Mouse (Mus musculus): ENCODE results near the gene Gabbr2. TPM values are rescaled to one million over a fixed set of nuclear protein-coding genes. Genes with fewer than 3 reads are reported as not detected.

The Gabbr2 gene
- polyA plus RNA-seq, 1 experiment from 2014 or later = 0.04 TPM

DNA sequence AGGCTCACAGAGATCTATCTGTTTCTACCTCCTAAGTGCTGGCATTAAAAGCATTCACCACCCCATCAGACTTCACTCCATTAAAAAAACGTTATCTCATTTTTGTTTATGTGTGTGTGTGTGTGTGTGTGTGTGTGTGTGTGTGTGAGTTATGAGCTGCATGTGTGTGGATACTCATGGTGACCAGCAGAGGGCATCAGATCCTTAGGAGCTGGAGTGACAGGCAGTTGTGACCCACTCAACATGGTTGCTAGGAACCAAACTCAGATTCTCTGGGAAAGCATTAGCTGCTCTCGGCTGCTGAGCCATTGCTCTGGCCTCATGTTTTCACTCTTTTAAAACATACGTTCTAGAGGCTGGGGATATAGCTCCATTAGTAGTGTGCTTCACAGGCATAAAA, 218.4 kb downstream of the Gabbr2 start:
- H3K27ac ChIP-seq = no peak overlapping the region
- WGBS = 76% methylated on average over 3 of the region's 3 CpGs

DNA sequence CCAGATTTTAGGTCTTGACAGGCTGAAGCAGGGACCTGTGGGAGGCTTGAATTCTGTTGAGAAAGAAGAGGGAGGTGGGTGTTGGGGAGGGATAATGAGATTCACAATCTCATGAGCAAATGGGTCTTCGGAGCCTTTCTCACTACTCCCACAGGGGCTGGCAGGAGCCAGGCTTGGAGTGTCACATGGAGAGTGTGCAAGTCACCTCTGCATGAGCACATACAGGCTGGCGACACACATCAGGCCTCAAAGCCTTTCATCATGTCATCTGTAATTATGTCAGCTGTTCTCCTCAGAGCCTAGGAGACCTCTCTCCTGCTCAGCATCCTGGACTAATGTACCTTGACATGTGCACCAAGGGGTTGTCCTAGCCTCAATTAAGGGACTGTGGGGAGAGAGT, 219.1 kb downstream of the Gabbr2 start:
- no peak overlapping the region for H3K9ac ChIP-seq
- 75% methylated on average over 2 of the region's 2 CpGs for WGBS
- H3K36me3 ChIP-seq = no peaks in the 10 kb centered on the region
- no peaks in the 10 kb centered on the region; the same call in 1 of the 2 replicates for H3K27me3 ChIP-seq
- H3K4me1 ChIP-seq = no peaks in the 10 kb centered on the region
- no peak for ATAC-seq (ENCODE audit: borderline replicate concordance, extremely low read depth, low FRiP score, low TSS enrichment)
- no peaks in the 10 kb centered on the region for H3K9me3 ChIP-seq
- no peak overlapping the region for H3K4me2 ChIP-seq
- no peak overlapping the region for H3K4me3 ChIP-seq
- H3K27ac ChIP-seq = no peak overlapping the region

More for the DNA sequence above, 218.4 kb downstream of the Gabbr2 start:
- no peak overlapping the region for H3K9ac ChIP-seq
- no peak overlapping the region for H3K4me3 ChIP-seq
- ATAC-seq (ENCODE audit: borderline replicate concordance, extremely low read depth, low FRiP score, low TSS enrichment) = no peak
- H3K4me1 ChIP-seq = no peaks in the 10 kb centered on the region
- no peak overlapping the region for H3K4me2 ChIP-seq
- H3K9me3 ChIP-seq = no peaks in the 10 kb centered on the region
- H3K27me3 ChIP-seq = no peaks in the 10 kb centered on the region; the same call in 1 of the 2 replicates
- no peaks in the 10 kb centered on the region for H3K36me3 ChIP-seq

DNA sequence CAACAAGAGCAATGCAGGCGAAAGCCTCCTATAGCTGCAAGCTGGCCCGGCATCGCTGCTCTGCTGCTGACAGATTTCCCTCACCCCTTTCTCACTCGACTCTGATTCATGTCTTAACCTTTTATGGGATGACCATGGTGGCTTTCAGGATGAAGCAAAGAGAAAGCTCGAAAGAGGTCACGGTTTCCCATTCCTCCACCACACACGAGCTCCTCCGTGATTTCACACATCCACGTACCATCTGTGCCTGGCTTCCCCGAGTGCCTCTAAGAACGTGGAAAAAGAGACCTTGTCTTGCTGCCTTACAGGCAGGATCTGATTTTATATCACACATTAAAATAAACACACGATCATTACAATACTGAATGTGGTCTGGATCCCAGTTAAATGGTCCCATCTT, 220.6 kb downstream of the Gabbr2 start:
- WGBS = 77% methylated on average over 12 of the region's 12 CpGs
- Histone ChIP-seq H3K4me2 (no peak overlapping the region), H3K27me3 (no peaks in the 10 kb centered on the region; the same call in 1 of the 2 replicates), H3K4me3 (no peak overlapping the region), H3K36me3 (no peaks in the 10 kb centered on the region), H3K4me1 (no peaks in the 10 kb centered on the region), H3K27ac (no peak overlapping the region), H3K9me3 (no peaks in the 10 kb centered on the region), H3K9ac (no peak overlapping the region)
- ATAC-seq (ENCODE audit: borderline replicate concordance, extremely low read depth, low FRiP score, low TSS enrichment) = no peak

DNA sequence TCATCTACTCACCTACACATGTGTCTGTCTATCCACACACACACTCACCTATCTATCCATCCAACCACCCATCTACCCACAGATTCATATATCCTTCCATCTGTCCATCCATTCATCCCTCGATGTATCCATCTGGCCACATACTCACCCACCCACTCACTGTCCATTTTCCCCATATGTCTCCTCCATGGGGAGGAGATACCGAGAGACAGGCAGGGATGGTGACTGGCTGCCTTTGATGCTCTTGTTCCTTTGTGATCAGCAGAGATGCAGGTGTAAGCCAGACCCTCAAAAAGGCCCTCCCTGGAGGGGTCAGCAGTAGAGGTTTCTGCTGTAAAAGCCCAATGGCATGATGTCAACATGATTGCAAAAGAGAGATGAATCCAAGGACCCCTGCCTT, 221.0 kb downstream of the Gabbr2 start:
- Histone ChIP-seq H3K9ac (no peak overlapping the region), H3K9me3 (no peaks in the 10 kb centered on the region), H3K4me2 (no peak overlapping the region), H3K4me1 (no peaks in the 10 kb centered on the region), H3K36me3 (no peaks in the 10 kb centered on the region), H3K4me3 (no peak overlapping the region), H3K27me3 (no peaks in the 10 kb centered on the region; the same call in 1 of the 2 replicates), H3K27ac (no peak overlapping the region)
- WGBS = 75% methylated on average over 2 of the region's 2 CpGs
- ATAC-seq (ENCODE audit: borderline replicate concordance, extremely low read depth, low FRiP score, low TSS enrichment) = no peak

DNA sequence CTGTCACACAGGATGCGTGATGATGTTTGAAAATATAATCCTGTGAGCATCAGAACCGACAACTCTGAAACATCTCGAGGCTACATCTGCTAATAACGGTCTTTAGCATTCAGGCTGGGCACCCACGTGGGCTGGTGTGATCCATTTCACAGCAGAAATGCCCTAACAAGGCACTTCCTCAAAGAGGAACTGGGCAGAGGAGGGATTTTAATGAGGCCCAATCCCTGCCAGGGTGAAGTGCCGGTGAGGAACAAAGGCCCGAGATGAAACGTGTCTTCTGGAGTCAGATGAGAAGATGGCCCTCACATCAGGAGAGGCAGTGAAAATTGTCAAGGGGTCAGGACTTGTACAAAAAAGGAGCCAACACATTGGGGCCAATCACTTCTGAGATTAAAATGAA, 221.6 kb downstream of the Gabbr2 start:
- no peak overlapping the region for H3K4me2 ChIP-seq
- no peak overlapping the region for H3K9ac ChIP-seq
- WGBS = 77% methylated on average over 8 of the region's 8 CpGs
- H3K9me3 ChIP-seq = no peaks in the 10 kb centered on the region
- no peak overlapping the region for H3K27ac ChIP-seq
- no peak overlapping the region for H3K4me3 ChIP-seq
- H3K27me3 ChIP-seq = no peaks in the 10 kb centered on the region; the same call in 1 of the 2 replicates
- no peaks in the 10 kb centered on the region for H3K36me3 ChIP-seq
- no peaks in the 10 kb centered on the region for H3K4me1 ChIP-seq
- ATAC-seq (ENCODE audit: borderline replicate concordance, extremely low read depth, low FRiP score, low TSS enrichment) = no peak

DNA sequence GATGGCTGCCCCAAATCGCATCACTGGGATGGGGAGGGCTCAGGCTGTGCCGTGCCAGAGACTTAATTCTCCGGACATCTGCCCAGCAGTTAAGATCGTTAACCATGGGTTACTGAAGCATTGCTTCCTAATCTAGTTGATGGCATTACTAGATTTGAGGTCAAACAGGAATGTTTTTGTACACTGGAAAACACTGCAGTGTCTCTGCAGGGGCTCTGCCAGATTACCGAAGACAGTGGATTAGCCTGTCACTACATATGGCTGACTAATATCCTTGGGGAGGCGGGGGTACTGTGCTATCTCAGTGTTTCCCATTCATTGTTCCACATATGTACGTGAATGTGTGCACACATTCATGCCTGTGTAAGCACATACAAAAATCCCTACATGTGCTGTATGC, 225.3 kb downstream of the Gabbr2 start:
- WGBS = 82% methylated on average over 7 of the region's 7 CpGs
- no peaks in the 10 kb centered on the region for H3K9me3 ChIP-seq

DNA sequence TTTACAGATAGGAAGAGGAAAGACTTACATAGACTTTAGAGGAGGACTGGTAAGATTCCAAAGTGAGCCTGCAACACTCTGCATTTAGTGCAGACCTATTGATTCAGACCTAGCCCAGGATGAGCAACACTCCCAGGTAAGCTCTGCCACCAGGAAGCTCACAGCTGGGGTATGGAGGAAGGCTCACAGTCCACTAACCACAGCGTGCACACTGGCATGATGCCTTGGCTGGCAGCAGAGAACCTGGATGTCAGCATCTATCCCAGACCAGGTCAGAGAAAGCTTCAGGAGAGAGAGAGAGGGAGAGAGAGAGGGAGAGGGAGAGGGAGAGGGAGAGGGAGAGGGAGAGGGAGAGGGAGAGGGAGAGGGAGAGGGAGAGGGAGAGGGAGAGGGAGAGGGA, 231.8 kb downstream of the Gabbr2 start:
- Histone ChIP-seq H3K27ac (no peak overlapping the region), H3K9ac (no peak overlapping the region), H3K9me3 (no peaks in the 10 kb centered on the region), H3K27me3 (no peaks in the 10 kb centered on the region), H3K4me2 (no peak overlapping the region), H3K4me3 (no peak overlapping the region), H3K4me1 (no peaks in the 10 kb centered on the region), H3K36me3 (no peaks in the 10 kb centered on the region)
- ATAC-seq (ENCODE audit: borderline replicate concordance, extremely low read depth, low FRiP score, low TSS enrichment) = no peak
- WGBS = 64% methylated on average over 1 of the region's 1 CpGs

More for the DNA sequence above, 225.3 kb downstream of the Gabbr2 start:
- H3K27me3 ChIP-seq = no peaks in the 10 kb centered on the region
- no peak overlapping the region for H3K4me2 ChIP-seq
- H3K4me1 ChIP-seq = no peaks in the 10 kb centered on the region
- no peaks in the 10 kb centered on the region for H3K36me3 ChIP-seq
- no peak overlapping the region for H3K27ac ChIP-seq
- H3K9ac ChIP-seq = no peak overlapping the region
- H3K4me3 ChIP-seq = no peak overlapping the region
- ATAC-seq (ENCODE audit: borderline replicate concordance, extremely low read depth, low FRiP score, low TSS enrichment) = no peak

DNA sequence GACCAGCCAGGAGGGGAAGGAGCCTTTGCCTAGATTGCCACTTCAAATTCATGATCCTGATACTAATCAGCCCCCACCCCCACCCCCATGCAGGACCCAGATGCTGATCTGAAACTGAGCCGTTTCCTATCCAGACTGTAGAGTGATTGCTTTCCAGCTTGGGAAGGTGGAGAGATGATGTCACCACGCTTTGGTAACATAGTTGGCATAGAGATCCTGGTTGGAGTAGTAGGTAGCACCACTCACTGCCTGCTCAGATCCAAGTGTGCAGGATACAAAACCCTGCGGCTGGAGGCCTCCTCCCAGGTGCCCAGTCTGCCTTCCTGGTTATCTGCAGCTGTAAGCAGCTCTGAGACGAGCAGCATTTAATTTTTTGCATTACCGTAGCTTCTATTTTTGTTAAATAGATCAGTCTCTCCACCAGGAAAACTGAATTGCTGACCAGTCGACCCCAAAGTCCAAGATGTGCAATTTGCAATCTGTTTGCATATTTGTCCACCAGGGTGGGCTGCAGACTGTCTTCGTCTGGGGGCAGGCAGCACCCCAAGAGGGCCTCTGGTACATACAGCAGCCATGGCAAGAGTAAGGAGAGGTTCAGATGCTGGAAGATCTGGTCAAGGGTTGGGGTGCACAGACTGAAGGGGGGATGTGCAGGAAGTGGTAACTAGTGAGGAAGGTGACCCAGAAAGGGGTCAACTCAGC, 233.2 kb downstream of the Gabbr2 start:
- Histone ChIP-seq H3K9ac (no peak overlapping the region), H3K9me3 (no peaks in the 10 kb centered on the region), H3K4me1 (no peaks in the 10 kb centered on the region), H3K36me3 (no peaks in the 10 kb centered on the region), H3K4me2 (no peak overlapping the region), H3K27ac (no peak overlapping the region), H3K4me3 (no peak overlapping the region), H3K27me3 (no peaks in the 10 kb centered on the region)
- WGBS = 54% methylated on average over 7 of the region's 7 CpGs
- no peak for ATAC-seq (ENCODE audit: borderline replicate concordance, extremely low read depth, low FRiP score, low TSS enrichment)

DNA sequence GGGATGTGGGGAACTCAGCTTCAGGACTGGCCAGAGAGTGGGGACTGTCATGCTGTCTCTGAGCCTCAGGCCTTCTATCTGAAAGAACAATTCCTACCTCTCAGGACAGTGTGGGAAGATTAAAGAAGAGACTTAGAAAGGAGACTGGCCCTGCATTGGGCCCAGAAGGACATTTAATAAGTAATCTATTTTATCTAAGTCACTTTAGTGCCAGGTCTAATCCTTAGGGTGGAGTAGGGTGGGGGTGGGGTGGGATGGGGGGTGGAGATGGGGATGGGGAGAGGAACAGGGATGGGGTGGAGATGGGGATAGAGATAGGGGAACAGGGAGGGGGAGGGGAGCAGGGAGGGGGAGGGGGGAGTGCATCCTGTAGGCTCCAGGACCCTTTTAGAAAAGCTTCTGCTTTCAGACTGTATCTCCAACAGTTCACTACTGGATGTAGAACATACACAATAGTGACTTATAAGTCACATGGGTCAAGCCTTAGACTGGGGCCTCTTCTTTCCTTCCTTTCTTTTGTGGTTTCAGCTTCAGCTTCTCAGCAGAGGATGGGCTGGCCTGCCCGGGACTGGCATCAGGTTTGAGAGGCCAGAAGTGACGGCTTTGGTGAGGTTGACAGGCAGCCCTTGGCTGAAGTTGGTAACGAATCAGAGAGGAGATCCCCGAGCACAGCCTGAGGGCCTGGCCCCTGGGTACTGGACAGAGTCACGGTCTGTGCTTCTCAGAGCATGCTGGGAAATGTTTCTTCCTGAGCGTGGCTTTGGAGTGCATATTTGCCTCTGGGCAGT, 237.1 kb downstream of the Gabbr2 start:
- H3K36me3 ChIP-seq = no peaks in the 10 kb centered on the region
- H3K4me1 ChIP-seq = no peaks in the 10 kb centered on the region
- H3K4me3 ChIP-seq = no peak overlapping the region
- H3K9me3 ChIP-seq = no peaks in the 10 kb centered on the region
- no peak overlapping the region for H3K27ac ChIP-seq
- no peak overlapping the region for H3K9ac ChIP-seq
- no peaks in the 10 kb centered on the region for H3K27me3 ChIP-seq
- H3K4me2 ChIP-seq = no peak overlapping the region
- 17% methylated on average over 6 of the region's 6 CpGs for WGBS
- ATAC-seq (ENCODE audit: borderline replicate concordance, extremely low read depth, low FRiP score, low TSS enrichment) = no peak

DNA sequence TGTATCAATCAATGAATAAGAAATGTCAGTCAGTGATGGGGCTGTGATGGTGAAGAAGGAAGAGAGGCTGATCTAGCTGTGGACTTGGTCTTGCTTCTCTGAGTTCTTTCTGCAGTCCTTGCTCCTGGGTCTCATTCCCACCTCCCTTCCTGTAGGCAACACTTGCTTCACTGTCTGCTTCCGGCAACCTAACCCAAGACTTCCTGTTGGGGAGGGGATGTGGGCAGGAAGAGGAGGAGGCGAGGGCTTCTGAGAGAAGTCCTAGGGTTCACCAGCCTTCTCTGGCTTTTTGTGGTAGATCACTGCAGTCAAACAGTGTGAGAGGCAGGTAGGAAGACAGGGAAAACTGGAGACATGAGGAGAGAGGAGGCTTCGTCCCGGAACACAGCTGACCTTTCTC, 239.4 kb downstream of the Gabbr2 start:
- no peak overlapping the region for H3K27ac ChIP-seq
- WGBS = 57% methylated on average over 4 of the region's 4 CpGs
- no peak overlapping the region for H3K4me3 ChIP-seq
- no peak overlapping the region for H3K4me2 ChIP-seq
- ATAC-seq (ENCODE audit: borderline replicate concordance, extremely low read depth, low FRiP score, low TSS enrichment) = no peak
- no peaks in the 10 kb centered on the region for H3K36me3 ChIP-seq
- H3K4me1 ChIP-seq = no peaks in the 10 kb centered on the region
- H3K27me3 ChIP-seq = no peaks in the 10 kb centered on the region
- no peaks in the 10 kb centered on the region for H3K9me3 ChIP-seq
- H3K9ac ChIP-seq = no peak overlapping the region

DNA sequence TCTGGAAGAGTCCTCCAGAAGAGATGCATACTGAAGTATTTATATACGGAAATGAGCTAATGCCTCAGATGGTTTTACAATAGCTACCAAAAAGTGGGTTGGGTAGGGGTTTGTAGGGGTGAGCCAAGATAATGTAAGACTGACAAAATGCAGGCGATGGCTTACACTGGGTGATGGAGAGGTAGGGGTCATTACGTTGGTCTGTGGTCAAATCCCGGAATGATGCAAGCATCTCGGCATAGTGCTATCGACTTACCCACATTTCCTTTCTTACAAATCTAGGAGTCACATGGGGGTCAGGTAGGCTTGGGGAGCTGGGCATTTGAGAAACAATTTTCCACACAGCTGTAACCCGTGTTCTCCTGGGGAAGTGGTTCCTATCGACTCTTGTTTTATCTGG, 242.7 kb downstream of the Gabbr2 start:
- H3K9ac ChIP-seq = no peak overlapping the region
- H3K27me3 ChIP-seq = no peaks in the 10 kb centered on the region
- no peak for ATAC-seq (ENCODE audit: borderline replicate concordance, extremely low read depth, low FRiP score, low TSS enrichment)
- H3K27ac ChIP-seq = no peak overlapping the region
- no peaks in the 10 kb centered on the region for H3K36me3 ChIP-seq
- no peak overlapping the region for H3K4me3 ChIP-seq
- no peaks in the 10 kb centered on the region for H3K4me1 ChIP-seq
- 74% methylated on average over 8 of the region's 8 CpGs for WGBS
- H3K9me3 ChIP-seq = no peaks in the 10 kb centered on the region
- no peak overlapping the region for H3K4me2 ChIP-seq

DNA sequence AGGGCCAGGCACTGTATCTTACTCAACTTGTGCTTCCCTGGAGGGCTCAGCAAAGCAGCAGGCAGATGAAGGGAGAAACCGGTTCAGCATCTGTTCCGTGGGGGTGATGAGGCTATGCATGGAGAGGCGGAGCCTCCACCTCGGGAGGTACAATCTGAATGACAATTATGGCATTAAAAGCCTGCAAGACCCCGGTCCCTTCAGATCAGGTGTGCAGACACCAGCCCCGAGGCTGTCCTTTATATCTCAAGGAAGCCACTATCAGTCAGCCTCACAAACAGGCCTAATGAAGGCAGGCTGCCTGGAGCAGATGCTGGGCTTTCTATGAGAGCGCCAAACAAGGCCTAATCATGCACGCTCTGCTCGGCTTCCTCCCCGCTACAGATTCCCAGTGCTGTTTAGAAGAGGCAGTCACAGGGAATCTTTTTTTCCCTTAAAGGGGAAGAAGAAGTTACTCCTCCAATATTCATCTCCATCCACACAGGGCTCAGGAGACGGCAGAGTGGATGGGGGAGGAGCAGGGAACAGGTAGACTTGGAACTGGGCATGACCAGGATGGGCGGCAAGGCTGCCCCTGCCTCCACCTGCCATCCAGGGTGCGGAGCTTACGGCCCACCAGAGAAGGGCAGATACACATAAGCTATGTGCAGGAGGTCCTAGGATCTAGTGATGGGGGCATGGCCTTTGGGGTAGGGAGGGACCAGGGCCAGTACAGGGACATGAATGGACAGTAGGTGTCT, 244.5 kb downstream of the Gabbr2 start:
- Histone ChIP-seq H3K4me3 (no peak overlapping the region), H3K4me2 (no peak overlapping the region), H3K9me3 (no peaks in the 10 kb centered on the region), H3K36me3 (no peaks in the 10 kb centered on the region), H3K4me1 (no peaks in the 10 kb centered on the region), H3K9ac (no peak overlapping the region), H3K27ac (no peak overlapping the region), H3K27me3 (no peaks in the 10 kb centered on the region)
- ATAC-seq (ENCODE audit: borderline replicate concordance, extremely low read depth, low FRiP score, low TSS enrichment) = no peak
- WGBS = 45% methylated on average over 14 of the region's 14 CpGs

Measured in lung, embryonic 15.5 days (tissue).